Mouse (Mus musculus) midbrain, embryonic 15.5 days (tissue): Measurements from ENCODE around the gene Sec22c. TPM values are rescaled to one million over a fixed set of nuclear protein-coding genes. Genes with fewer than 3 reads are reported as not detected.
A peak's percentile ranks its signal among the peaks of the same experiment; 100 is the strongest.

Experiments
- ATAC-seq: fragments of 200-750 bp; cut with Nextera tagmentation; replicated peaks from 2 replicates; pipeline ENCODE4 v1.8.0; 2017; ENCODE audit warnings: moderate TSS enrichment
- H3K27ac ChIP-seq: fragments of 300-500 bp; sonication (generic); 2 replicates; pipeline ENCODE4 v1.5.1; 2015; ENCODE audit warnings: mild to moderate bottlenecking, inconsistent platforms
- H3K27me3 ChIP-seq: fragments of 300-500 bp; sonication (generic); replicated peaks from 2 replicates; pipeline ENCODE4 v1.6.1; 2015; ENCODE audit warnings: inconsistent platforms
- H3K36me3 ChIP-seq: fragments of 300-500 bp; sonication (generic); replicated peaks from 2 replicates; pipeline ENCODE4 v1.6.1; 2015; ENCODE audit warnings: inconsistent platforms
- H3K4me1 ChIP-seq: fragments of 300-500 bp; sonication (generic); 2 replicates; pipeline ENCODE4 v1.6.1; 2015; ENCODE audit warnings: inconsistent platforms
- H3K4me2 ChIP-seq: fragments of 300-500 bp; sonication (generic); 2 replicates; pipeline ENCODE4 v1.6.1; 2015; ENCODE audit warnings: inconsistent platforms, mild to moderate bottlenecking, moderate library complexity
- H3K4me3 ChIP-seq: fragments of 300-500 bp; sonication (generic); 2 replicates; pipeline ENCODE4 v1.5.1; 2015; ENCODE audit warnings: mild to moderate bottlenecking, inconsistent platforms
- H3K9ac ChIP-seq: fragments of 300-500 bp; sonication (generic); 2 replicates; pipeline ENCODE4 v1.6.1; 2015; ENCODE audit warnings: mild to moderate bottlenecking, inconsistent platforms
- H3K9me3 ChIP-seq: fragments of 300-500 bp; sonication (generic); 2 replicates; pipeline ENCODE4 v1.6.1; 2016; ENCODE audit warnings: inconsistent platforms
- WGBS: fragments of 180-500 bp; shearing (Covaris S2); methylation state at CpG from one replicate; pipeline ENCODE4 v1.1.7; 2015; ENCODE audit warnings: mixed read lengths; 5-methylcytosine and 5-hydroxymethylcytosine counted together
- polyA plus RNA-seq: library from polyadenylated mRNA; unstranded; fragments of >200 nt; fragmentation: Nextera tagmentation; extraction: Ambion mirVana; gene quantifications from 2 replicates; pipeline ENCODE4 v1.2.1, GENCODE M21; 2015

Gene Sec22c
- polyA plus RNA-seq, 1 experiment from 2014 or later: 36.9 TPM

DNA sequence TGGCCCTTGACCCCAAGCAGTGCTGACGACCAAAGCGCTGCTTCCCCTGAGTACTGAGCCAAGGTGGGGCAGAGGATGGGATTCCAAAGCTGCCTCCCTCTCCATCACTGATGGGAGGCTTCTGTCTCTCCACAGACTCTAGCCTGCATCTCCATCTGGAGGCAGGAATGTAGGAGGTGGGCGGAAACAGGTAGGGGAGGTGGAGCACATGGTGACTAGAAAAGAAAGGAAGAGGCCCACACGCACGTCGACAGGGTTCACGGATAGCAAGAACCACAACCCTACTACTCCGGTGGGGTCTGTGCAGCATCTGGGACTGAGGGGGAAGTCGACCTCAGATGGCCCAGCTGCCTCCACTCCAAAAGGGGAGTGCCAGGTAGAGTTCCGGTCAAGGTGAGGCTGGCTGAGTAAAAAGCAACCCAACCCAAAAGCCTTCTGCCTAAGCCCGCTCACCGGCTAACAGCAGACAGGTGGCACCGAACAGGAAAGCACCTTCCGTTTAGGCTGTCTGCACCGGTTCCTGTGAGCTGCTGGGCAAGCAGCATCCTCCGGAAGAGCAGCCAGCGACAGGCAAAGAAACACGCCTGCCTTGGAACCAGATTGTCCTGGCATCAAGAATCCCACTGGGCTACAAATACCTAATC lies 23.1 kb downstream of the Sec22c start:
- H3K36me3 ChIP-seq: peaks cover 31% of the 10 kb centered on the region
- H3K27ac ChIP-seq: no peak overlapping the region
- H3K4me1 ChIP-seq: no peaks in the 10 kb centered on the region
- WGBS: 78% methylated on average over 18 of the region's 18 CpGs
- H3K4me3 ChIP-seq: no peak overlapping the region
- no peaks in the 10 kb centered on the region for H3K27me3 ChIP-seq
- H3K9ac ChIP-seq: no peak overlapping the region
- H3K4me2 ChIP-seq: no peak overlapping the region
- no peak for ATAC-seq
- H3K9me3 ChIP-seq: no peaks in the 10 kb centered on the region

DNA sequence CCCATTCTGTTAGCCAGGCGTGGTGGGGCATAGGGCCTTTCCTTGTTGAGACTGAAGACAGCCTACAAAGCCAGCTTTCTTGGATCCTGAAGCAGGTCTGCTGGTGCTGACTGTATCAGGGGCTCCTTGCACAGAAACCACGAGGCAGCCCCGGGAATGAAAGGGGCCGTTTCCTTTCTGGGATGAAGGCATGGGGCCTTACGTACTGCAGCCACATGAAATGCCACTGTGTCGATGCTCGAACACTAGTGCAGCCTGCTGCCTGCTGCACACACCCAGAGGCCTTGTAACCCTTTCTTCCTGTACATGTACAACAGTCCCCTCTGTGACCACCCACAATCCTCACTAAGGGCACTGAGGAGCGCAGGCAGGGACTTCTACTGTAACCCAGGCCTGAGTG lies 24.1 kb downstream of the Sec22c start:
- H3K4me2 ChIP-seq: no peak overlapping the region
- H3K9me3 ChIP-seq: no peaks in the 10 kb centered on the region
- no peaks in the 10 kb centered on the region for H3K27me3 ChIP-seq
- no peak overlapping the region for H3K27ac ChIP-seq
- no peak for ATAC-seq
- H3K4me3 ChIP-seq: no peak overlapping the region
- WGBS: 81% methylated on average over 8 of the region's 8 CpGs
- H3K9ac ChIP-seq: no peak overlapping the region
- H3K36me3 ChIP-seq: peaks cover 29% of the 10 kb centered on the region
- no peaks in the 10 kb centered on the region for H3K4me1 ChIP-seq

DNA sequence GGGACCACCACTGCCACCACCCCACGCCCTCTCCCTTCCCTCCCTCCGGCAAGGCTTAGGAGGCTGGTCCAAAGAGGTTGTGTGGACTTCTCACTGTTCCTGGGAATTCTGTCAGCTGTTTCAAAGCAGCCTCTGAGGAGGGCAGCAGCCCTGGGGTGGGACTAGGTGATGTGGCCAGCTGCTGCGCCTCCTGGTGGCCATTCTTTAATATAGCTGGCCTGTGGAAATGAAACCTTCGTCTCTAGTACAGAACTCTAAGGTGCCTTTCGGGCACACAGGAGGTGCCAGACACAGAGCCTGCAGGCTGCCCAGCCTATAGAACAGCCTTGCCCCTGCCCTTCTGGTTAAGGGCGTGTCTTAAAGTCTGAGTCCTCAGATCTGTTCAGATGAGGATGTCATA lies 25.7 kb downstream of the Sec22c start:
- peak; percentile 73 for ATAC-seq
- Histone ChIP-seq H3K4me2 (no peak overlapping the region), H3K4me1 (no peaks in the 10 kb centered on the region), H3K4me3 (no peak overlapping the region), H3K9ac (no peak overlapping the region), H3K27me3 (no peaks in the 10 kb centered on the region), H3K27ac (no peak overlapping the region), H3K9me3 (no peaks in the 10 kb centered on the region), H3K36me3 (peaks cover 20% of the 10 kb centered on the region)
- WGBS: 23% methylated on average over 6 of the region's 6 CpGs

DNA sequence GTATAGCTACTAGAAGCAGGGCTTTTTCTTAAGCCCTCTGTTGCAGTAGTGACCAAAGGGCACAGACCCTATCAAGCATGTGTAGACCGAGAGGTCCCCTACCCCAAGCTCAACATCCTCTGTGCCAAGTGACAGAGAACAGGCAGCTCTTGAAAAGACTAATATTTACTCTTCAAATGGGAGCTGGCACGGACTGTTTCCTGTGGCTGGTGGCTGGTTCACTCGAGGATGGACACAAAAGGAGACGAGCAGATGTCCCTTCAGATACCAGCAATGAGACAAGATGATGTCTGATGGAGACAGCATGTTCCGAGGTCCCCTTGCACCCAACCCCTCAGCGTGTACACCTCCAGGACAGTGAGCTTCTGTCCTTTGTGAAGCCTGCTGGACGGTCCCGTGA lies 27.8 kb downstream of the Sec22c start:
- Histone ChIP-seq H3K27ac (no peak overlapping the region), H3K36me3 (peaks cover 11% of the 10 kb centered on the region), H3K9ac (no peak overlapping the region), H3K4me1 (no peaks in the 10 kb centered on the region), H3K27me3 (no peaks in the 10 kb centered on the region), H3K9me3 (no peaks in the 10 kb centered on the region), H3K4me2 (no peak overlapping the region), H3K4me3 (no peak overlapping the region)
- no peak for ATAC-seq
- WGBS: 80% methylated on average over 8 of the region's 8 CpGs

DNA sequence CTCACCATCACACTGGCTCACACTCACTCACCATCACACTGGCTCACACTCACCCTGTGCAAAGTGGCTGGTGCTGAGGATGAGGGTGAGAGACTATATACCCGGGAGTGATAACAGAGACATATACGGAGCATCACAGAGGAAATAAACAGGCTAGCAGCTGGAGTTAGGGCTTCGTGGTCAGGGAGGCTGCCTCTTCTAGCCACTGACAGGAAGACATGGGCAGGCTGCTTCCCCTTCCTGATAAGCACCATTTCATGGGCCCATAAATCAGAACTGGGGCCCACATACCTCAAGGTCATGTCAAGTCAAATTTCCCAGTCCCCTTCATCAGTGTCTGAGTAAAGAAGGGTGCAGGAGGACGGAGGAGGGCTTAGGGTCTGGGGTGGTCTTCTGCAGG lies 28.2 kb downstream of the Sec22c start:
- Histone ChIP-seq H3K27ac (no peak overlapping the region), H3K27me3 (no peaks in the 10 kb centered on the region), H3K4me3 (no peak overlapping the region), H3K4me2 (no peak overlapping the region), H3K9ac (no peak overlapping the region), H3K4me1 (no peaks in the 10 kb centered on the region), H3K9me3 (no peaks in the 10 kb centered on the region), H3K36me3 (0 out of 2 replicates have a peak, but pooled peaks cover 8% of the 10 kb centered on the region)
- WGBS: 86% methylated on average over 4 of the region's 4 CpGs
- ATAC-seq: no peak

DNA sequence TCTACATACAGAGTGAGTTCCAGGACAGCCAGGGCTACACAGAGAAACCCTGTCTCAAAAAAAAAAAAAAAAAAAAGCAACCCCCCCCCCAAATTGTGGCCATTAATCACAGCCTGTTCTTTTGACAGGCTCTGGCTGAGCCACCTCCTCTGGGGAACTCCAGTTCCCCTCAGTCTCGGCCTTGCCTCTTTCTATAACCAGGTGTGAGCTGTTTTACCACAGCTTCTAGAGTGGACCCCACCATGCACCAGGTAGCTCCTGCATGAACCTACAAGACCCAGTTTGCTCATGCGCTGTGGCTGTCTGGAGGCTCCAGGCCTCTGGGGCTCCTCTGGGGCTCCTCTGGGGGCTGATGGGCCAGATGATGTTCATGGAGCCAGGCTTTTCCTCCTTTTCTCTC lies 29.7 kb downstream of the Sec22c start:
- H3K4me2 ChIP-seq: no peak overlapping the region
- no peaks in the 10 kb centered on the region for H3K9me3 ChIP-seq
- H3K27ac ChIP-seq: no peak overlapping the region
- H3K9ac ChIP-seq: no peak overlapping the region
- 0 out of 2 replicates have a peak, but pooled peaks cover 1% of the 10 kb centered on the region for H3K27me3 ChIP-seq
- H3K4me1 ChIP-seq: no peaks in the 10 kb centered on the region
- 94% methylated on average over 2 of the region's 2 CpGs for WGBS
- ATAC-seq: no peak
- H3K36me3 ChIP-seq: no peaks in the 10 kb centered on the region
- no peak overlapping the region for H3K4me3 ChIP-seq

DNA sequence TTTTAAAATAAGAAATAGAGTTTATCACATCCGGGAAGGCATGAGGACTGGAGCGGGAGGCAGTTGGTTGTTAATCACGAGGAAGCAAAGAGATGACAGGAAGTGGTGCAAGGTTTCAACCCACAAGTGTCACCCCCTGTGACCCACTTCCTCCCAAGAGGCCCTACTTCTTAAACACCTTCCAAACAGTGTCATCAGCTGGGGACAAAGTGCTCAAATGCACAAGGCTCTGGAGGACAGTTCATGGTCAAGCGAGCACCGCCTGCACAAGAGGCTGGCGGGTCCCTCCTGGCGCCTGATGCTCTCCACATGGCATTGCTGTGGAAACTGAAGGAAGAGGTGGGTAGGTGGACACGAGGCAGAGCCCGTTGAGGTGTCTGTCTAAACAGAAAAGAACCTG lies 30.3 kb downstream of the Sec22c start:
- 86% methylated on average over 9 of the region's 9 CpGs for WGBS

DNA sequence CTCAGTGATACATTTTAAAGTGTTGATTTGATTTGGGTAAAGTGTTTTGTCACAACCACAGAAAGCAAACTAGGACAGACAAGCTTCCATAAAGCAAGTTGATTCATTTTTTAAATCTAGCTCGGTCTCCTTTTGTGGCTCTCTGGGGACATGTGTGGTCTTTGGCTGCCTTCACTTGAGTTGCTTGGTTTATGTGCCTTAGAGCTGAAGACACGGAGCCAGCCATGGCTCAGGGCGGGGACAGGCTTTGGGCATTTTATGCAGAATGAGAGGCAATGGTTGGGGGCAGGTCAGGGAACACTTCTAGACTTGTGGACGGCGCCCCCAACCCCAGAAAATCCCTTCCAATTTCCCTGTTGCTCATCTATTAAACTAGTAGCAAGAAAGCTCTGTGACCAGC lies 31.6 kb downstream of the Sec22c start:
- H3K36me3 ChIP-seq: no peaks in the 10 kb centered on the region
- H3K4me3 ChIP-seq: no peak overlapping the region
- 89% methylated on average over 5 of the region's 5 CpGs for WGBS
- H3K27ac ChIP-seq: no peak overlapping the region
- peaks cover 11% of the 10 kb centered on the region for H3K4me1 ChIP-seq
- H3K9ac ChIP-seq: no peak overlapping the region
- H3K9me3 ChIP-seq: no peaks in the 10 kb centered on the region
- no peak for ATAC-seq
- 0 out of 2 replicates have a peak, but pooled peaks cover 6% of the 10 kb centered on the region for H3K27me3 ChIP-seq
- H3K4me2 ChIP-seq: no peak overlapping the region

More for the DNA sequence above, 30.3 kb downstream of the Sec22c start:
- Histone ChIP-seq H3K4me2 (no peak overlapping the region), H3K9me3 (no peaks in the 10 kb centered on the region), H3K27ac (no peak overlapping the region), H3K36me3 (no peaks in the 10 kb centered on the region), H3K4me1 (peaks cover 1% of the 10 kb centered on the region; the same call in 1 of the 2 replicates), H3K27me3 (0 out of 2 replicates have a peak, but pooled peaks cover 6% of the 10 kb centered on the region), H3K9ac (no peak overlapping the region), H3K4me3 (no peak overlapping the region)
- ATAC-seq: no peak

DNA sequence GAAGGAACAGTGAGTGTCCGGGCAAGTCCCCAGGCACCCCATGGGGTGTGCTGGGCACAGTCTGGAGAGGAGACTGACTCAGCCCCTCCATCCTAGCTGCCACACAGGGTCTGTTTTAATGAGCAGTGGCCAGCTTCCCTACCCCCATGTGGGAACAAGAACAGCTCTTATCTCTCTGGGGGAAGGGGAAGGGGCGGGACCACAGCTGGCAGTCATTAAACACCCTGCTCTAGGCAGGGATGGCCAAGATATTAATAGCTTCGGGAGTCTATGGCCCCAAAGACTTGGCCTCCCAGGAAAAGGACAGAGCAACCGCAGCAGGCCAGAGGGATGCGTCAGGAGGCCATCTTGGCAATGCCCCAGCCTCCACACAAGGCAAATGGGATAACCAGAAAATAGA lies 33.0 kb downstream of the Sec22c start:
- WGBS: 71% methylated on average over 5 of the region's 5 CpGs
- no peaks in the 10 kb centered on the region for H3K9me3 ChIP-seq
- H3K4me3 ChIP-seq: no peak overlapping the region
- H3K27me3 ChIP-seq: 0 out of 2 replicates have a peak, but pooled peaks cover 6% of the 10 kb centered on the region
- H3K4me1 ChIP-seq: peaks cover 11% of the 10 kb centered on the region
- no peak overlapping the region for H3K9ac ChIP-seq
- H3K36me3 ChIP-seq: no peaks in the 10 kb centered on the region
- no peak overlapping the region for H3K27ac ChIP-seq
- ATAC-seq: no peak
- H3K4me2 ChIP-seq: no peak overlapping the region

DNA sequence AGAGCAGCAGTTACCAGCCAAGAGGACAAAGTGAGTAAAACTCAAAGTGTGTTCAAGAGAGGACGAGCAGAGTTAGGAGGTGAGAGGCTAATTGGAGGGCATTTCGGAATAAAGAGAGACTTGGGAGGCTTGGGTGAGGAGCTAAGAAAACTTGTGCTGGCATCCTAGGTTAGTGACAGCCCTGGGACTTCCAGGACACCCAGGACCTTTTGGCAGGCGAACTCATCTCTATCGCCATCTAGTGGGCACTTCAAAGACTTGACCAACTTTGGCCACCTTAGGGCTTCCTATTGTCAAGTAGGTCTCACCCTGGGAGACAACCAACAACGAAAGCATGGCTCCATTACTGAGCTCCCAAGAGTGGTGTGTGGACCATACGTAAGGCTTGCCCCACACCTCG lies 34.0 kb downstream of the Sec22c start:
- WGBS: 18% methylated on average over 7 of the region's 7 CpGs

DNA sequence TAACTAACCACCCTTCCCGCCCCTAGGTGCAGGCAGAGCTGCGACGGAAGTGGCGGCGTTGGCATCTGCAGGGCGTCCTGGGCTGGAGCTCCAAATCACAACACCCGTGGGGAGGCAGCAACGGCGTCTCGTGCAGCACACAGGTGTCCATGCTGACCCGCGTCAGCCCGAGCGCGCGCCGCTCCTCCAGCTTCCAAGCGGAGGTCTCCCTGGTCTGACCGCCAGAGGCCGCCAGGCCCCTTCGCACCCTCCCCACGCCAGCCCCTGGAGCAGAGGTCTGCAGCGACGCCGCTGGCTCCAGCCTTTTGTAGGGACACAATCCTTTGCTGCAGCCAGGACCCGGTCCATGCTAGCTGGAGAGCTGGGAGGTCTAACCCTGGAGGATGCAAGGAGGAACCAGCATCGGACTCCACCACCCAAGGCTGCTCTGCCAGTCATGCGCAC lies 35.9 kb downstream of the Sec22c start:
- Histone ChIP-seq H3K36me3 (no peaks in the 10 kb centered on the region), H3K27ac (no peak overlapping the region), H3K27me3 (0 out of 2 replicates have a peak, but pooled peaks cover 6% of the 10 kb centered on the region), H3K9ac (peak overlapping the region; percentile 43), H3K9me3 (no peaks in the 10 kb centered on the region), H3K4me3 (peak overlapping the region; percentile 42), H3K4me2 (peak overlapping the region; percentile 76), H3K4me1 (peaks cover 11% of the 10 kb centered on the region)
- WGBS: under 1% methylated on average over 28 of the region's 28 CpGs
- peak; percentile 76 for ATAC-seq

More for the DNA sequence above, 34.0 kb downstream of the Sec22c start:
- Histone ChIP-seq H3K4me2 (no peak overlapping the region), H3K4me1 (peaks cover 11% of the 10 kb centered on the region), H3K4me3 (no peak overlapping the region), H3K9me3 (no peaks in the 10 kb centered on the region), H3K9ac (no peak overlapping the region), H3K36me3 (no peaks in the 10 kb centered on the region), H3K27ac (no peak overlapping the region), H3K27me3 (0 out of 2 replicates have a peak, but pooled peaks cover 6% of the 10 kb centered on the region)
- no peak for ATAC-seq

DNA sequence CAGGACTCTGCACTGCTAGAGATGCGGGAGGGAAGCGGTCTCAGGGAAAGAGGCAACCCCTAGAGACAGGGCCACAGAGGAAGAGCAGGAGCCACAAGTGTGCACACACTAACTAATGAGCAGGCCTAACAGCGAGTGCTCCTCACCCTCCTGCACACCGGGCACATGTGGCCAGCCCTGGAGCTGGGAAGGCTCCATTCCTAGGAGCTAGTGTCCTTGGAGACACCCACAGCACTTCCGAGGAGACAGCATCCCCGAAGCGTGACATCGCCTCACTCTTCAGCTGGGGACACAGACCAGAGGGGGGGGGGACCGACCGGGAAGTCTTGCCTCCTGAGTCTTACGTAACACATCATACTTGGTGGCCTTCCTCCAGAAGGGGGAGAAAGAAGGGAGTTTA lies 37.5 kb downstream of the Sec22c start:
- H3K9me3 ChIP-seq: no peaks in the 10 kb centered on the region
- no peaks in the 10 kb centered on the region for H3K36me3 ChIP-seq
- peaks cover 11% of the 10 kb centered on the region for H3K4me1 ChIP-seq
- no peak for ATAC-seq
- H3K27me3 ChIP-seq: 0 out of 2 replicates have a peak, but pooled peaks cover 6% of the 10 kb centered on the region
- 61% methylated on average over 11 of the region's 11 CpGs for WGBS
- no peak overlapping the region for H3K4me2 ChIP-seq
- no peak overlapping the region for H3K4me3 ChIP-seq
- H3K9ac ChIP-seq: no peak overlapping the region
- H3K27ac ChIP-seq: no peak overlapping the region
